Mouse (Mus musculus): ENCODE results near the gene Ncs1. TPM values are rescaled to one million over a fixed set of nuclear protein-coding genes. Genes with fewer than 3 reads are reported as not detected.

Gene Ncs1
- polyA plus RNA-seq, 2 experiments: 20.5 to 45.1 TPM

DNA sequence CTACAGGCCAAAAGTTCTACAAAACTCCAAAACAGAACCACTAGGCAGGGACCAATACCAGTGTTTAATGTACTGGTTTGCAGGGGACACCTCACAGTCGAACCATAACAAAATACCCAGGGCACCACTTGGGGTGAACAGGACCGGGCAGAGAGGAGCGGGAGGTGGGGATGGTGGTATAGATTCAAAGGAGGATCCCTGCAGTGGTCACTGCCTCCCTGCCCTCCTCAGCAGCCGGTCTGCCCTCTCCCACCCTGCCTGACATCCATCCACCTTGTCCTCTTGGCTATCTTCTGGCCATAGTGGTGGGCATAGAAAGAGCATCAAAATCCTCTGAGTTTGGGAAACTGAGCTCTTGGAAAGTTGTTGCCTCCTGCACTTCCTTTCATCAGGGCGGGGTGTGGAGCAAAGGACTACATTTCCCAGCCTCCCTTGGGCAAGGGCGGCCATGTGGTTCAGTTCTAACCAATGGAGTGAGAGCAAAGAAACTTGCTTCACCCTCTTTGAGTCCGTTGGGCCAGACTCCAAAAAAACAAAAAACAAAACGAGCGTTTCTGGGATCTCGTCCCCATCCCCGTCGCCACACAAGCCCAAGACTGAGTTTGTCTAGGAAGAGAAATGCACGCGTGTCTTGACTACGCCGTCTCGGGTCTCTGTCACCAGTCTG, 52.1 kb downstream of the Ncs1 start:
- 8% methylated on average over 17 of the region's 17 CpGs for WGBS
- no peaks in the 10 kb centered on the region for H3K27me3 ChIP-seq (ENCODE audit: control insufficient read depth, insufficient read depth, low read length)
- no peak for TF ChIP-seq POLR2A (IDR thresholded peaks at IDR 0.05; ENCODE audit: borderline replicate concordance, extremely low read depth, insufficient read depth, insufficient read length)
- H3K4me1 ChIP-seq (ENCODE audit: control insufficient read depth, insufficient read depth, low read length): 0 out of 2 replicates have a peak, but pooled peaks cover 2% of the 10 kb centered on the region
- H3K4me3 ChIP-seq (replicated peaks; ENCODE audit: low read length): peak overlapping the region; percentile 43
- DNase-seq (ENCODE audit: low spot score) (peak; percentile 73), ATAC-seq (ENCODE audit: low FRiP score, low read depth) (peak; percentile 93)
- peak overlapping the region; percentile 56 for H3K4me2 ChIP-seq (replicated peaks; ENCODE audit: low read depth, low read length, severe bottlenecking)
- peak overlapping the region; percentile 50 for H3K9ac ChIP-seq (ENCODE audit: low read depth, low read length, severe bottlenecking)
- peaks cover 13% of the 10 kb centered on the region for H3K36me3 ChIP-seq (ENCODE audit: control insufficient read depth, insufficient read depth, low read length)
- no peak overlapping the region for H3K27ac ChIP-seq (replicated peaks; ENCODE audit: low read depth, low read length)
- H3K9me3 ChIP-seq (ENCODE audit: control insufficient read depth, low read length): no peaks in the 10 kb centered on the region

- H3K27ac ChIP-seq (replicated peaks; ENCODE audit: low read depth, low read length): no peak overlapping the region
- DNase-seq (ENCODE audit: low spot score) (no peak), ATAC-seq (ENCODE audit: low FRiP score, low read depth) (no peak)
- H3K36me3 ChIP-seq (ENCODE audit: control insufficient read depth, insufficient read depth, low read length): peaks cover 4% of the 10 kb centered on the region; the same call in 1 of the 2 replicates
- H3K4me3 ChIP-seq (replicated peaks; ENCODE audit: low read length): peak overlapping the region; percentile 43; the same call in 1 of the 2 replicates
- H3K4me2 ChIP-seq (replicated peaks; ENCODE audit: low read depth, low read length, severe bottlenecking): peak overlapping the region; percentile 56
- H3K9ac ChIP-seq (ENCODE audit: low read depth, low read length, severe bottlenecking): 0 out of 2 replicates have a peak overlapping the region, but pooled peaks have one; percentile 50
- no peaks in the 10 kb centered on the region for H3K27me3 ChIP-seq (ENCODE audit: control insufficient read depth, insufficient read depth, low read length)
- TF ChIP-seq POLR2A (IDR thresholded peaks at IDR 0.05; ENCODE audit: borderline replicate concordance, extremely low read depth, insufficient read depth, insufficient read length): no peak
- 0 out of 2 replicates have a peak, but pooled peaks cover 2% of the 10 kb centered on the region for H3K4me1 ChIP-seq (ENCODE audit: control insufficient read depth, insufficient read depth, low read length)
- no peaks in the 10 kb centered on the region for H3K9me3 ChIP-seq (ENCODE audit: control insufficient read depth, low read length)
- WGBS: 38% methylated on average over 4 of the region's 4 CpGs
Observed at GRCm38 (mm10) chr2:31298814-31299213, 53.2 kb downstream of the Ncs1 start.

GRCm38 (mm10) chr2:31299266-31299665, 53.6 kb downstream of the Ncs1 start:
- no peaks in the 10 kb centered on the region for H3K27me3 ChIP-seq (ENCODE audit: control insufficient read depth, insufficient read depth, low read length)
- TF ChIP-seq POLR2A (IDR thresholded peaks at IDR 0.05; ENCODE audit: borderline replicate concordance, extremely low read depth, insufficient read depth, insufficient read length): no peak
- 30% methylated on average over 4 of the region's 4 CpGs for WGBS
- H3K27ac ChIP-seq (replicated peaks; ENCODE audit: low read depth, low read length): no peak overlapping the region
- ATAC-seq (ENCODE audit: low FRiP score, low read depth): no peak
- H3K4me2 ChIP-seq (replicated peaks; ENCODE audit: low read depth, low read length, severe bottlenecking): 0 out of 2 replicates have a peak overlapping the region, but pooled peaks have one; percentile 56
- H3K4me3 ChIP-seq (replicated peaks; ENCODE audit: low read length): no peak overlapping the region
- H3K36me3 ChIP-seq (ENCODE audit: control insufficient read depth, insufficient read depth, low read length): no peaks in the 10 kb centered on the region; the same call in 1 of the 2 replicates
- no peak overlapping the region for H3K9ac ChIP-seq (ENCODE audit: low read depth, low read length, severe bottlenecking)
- 0 out of 2 replicates have a peak, but pooled peaks cover 2% of the 10 kb centered on the region for H3K4me1 ChIP-seq (ENCODE audit: control insufficient read depth, insufficient read depth, low read length)
- DNase-seq (ENCODE audit: low spot score): peak; percentile 40
- no peaks in the 10 kb centered on the region for H3K9me3 ChIP-seq (ENCODE audit: control insufficient read depth, low read length)

DNA sequence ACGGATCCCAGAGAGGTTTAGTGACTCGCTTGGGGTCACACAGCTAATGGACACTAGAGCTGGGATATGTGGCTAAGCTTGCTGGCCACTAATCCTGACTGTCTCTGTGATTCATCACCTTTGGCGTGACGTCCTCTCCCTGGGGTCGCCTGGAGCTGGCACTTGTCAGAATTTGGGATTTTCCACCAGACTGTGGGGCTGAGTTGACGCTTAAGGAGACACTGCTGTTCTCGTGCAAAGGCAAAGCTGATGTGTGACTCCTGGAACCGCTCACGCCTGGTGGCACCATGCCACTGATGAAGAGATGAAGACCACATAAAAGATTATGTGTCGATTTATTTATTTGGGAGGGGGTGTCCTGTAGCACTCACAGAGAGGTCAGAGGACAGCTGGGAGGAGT, 54.4 kb downstream of the Ncs1 start:
- 0 out of 2 replicates have a peak, but pooled peaks cover 2% of the 10 kb centered on the region for H3K4me1 ChIP-seq (ENCODE audit: control insufficient read depth, insufficient read depth, low read length)
- no peaks in the 10 kb centered on the region for H3K36me3 ChIP-seq (ENCODE audit: control insufficient read depth, insufficient read depth, low read length)
- no peak for ATAC-seq (ENCODE audit: low FRiP score, low read depth)
- TF ChIP-seq POLR2A (IDR thresholded peaks at IDR 0.05; ENCODE audit: borderline replicate concordance, extremely low read depth, insufficient read depth, insufficient read length): no peak
- no peak for DNase-seq (ENCODE audit: low spot score)
- H3K27me3 ChIP-seq (ENCODE audit: control insufficient read depth, insufficient read depth, low read length): no peaks in the 10 kb centered on the region
- H3K9me3 ChIP-seq (ENCODE audit: control insufficient read depth, low read length): no peaks in the 10 kb centered on the region
- no peak overlapping the region for H3K4me2 ChIP-seq (replicated peaks; ENCODE audit: low read depth, low read length, severe bottlenecking)
- 78% methylated on average over 10 of the region's 10 CpGs for WGBS
- H3K27ac ChIP-seq (replicated peaks; ENCODE audit: low read depth, low read length): no peak overlapping the region
- no peak overlapping the region for H3K9ac ChIP-seq (ENCODE audit: low read depth, low read length, severe bottlenecking)
- no peak overlapping the region for H3K4me3 ChIP-seq (replicated peaks; ENCODE audit: low read length)

DNA sequence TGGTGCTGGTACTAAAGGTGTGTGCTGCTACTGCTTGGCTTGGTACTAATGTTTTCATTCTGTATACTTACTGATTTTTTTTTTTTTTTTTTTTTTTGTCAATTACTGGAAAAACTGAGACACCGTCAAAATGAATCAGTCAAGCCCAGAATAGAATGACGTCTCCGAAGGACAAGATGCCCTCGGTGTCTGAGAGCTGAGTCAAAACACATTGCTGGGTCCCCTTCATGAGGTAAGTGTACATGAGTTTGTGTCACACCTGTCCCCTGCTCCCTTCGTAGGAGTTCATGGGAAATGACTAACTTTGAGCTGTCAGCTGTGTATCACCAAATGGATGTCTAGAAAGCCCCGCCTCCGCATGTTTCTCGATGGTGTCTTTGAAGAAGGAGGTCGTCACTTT, 57.6 kb downstream of the Ncs1 start:
- Histone ChIP-seq H3K27ac (replicated peaks; ENCODE audit: low read depth, low read length) (no peak overlapping the region), H3K4me1 (ENCODE audit: control insufficient read depth, insufficient read depth, low read length) (0 out of 2 replicates have a peak, but pooled peaks cover 2% of the 10 kb centered on the region), H3K4me3 (replicated peaks; ENCODE audit: low read length) (no peak overlapping the region), H3K4me2 (replicated peaks; ENCODE audit: low read depth, low read length, severe bottlenecking) (no peak overlapping the region), H3K36me3 (ENCODE audit: control insufficient read depth, insufficient read depth, low read length) (no peaks in the 10 kb centered on the region), H3K9ac (ENCODE audit: low read depth, low read length, severe bottlenecking) (no peak overlapping the region), H3K9me3 (ENCODE audit: control insufficient read depth, low read length) (no peaks in the 10 kb centered on the region), H3K27me3 (ENCODE audit: control insufficient read depth, insufficient read depth, low read length) (no peaks in the 10 kb centered on the region)
- ATAC-seq (ENCODE audit: low FRiP score, low read depth) (no peak), DNase-seq (ENCODE audit: low spot score) (no peak)
- 82% methylated on average over 9 of the region's 9 CpGs for WGBS
- no peak for TF ChIP-seq POLR2A (IDR thresholded peaks at IDR 0.05; ENCODE audit: borderline replicate concordance, extremely low read depth, insufficient read depth, insufficient read length)

All from limb, embryonic 14.5 days (tissue).